Comparison of ENCODE assay signal across 8 mouse cellular contexts in the genomic region with DNA sequence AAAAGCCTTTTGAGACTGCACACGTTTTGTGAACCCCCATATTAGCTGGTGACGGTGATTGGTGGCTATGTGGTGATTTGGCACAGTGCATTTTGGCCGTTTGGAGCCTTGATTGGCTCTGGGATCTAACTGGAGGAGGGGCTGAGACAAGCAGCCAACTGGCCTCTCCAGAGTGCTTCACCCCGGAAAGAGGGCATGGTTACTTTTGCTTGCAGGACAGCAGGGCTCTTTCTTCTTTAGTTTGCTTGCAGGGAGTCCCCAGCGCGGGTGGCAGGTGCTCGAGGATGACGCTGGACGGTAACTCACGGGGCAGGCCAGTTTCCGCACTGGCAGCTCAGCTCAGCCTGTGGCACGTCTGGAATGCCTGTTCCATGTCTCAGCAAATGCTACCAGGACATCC. TPM values are rescaled to one million over a fixed set of nuclear protein-coding genes. Genes with fewer than 3 reads are reported as not detected.
DNase-seq lines count a peak whose midpoint lies in the region; ATAC-seq and TF ChIP-seq lines count a peak whose summit lies in the region.

No protein-coding gene starts in this region.

- TF ChIP-seq POLR2A in olfactory bulb, adult 2 months (IDR thresholded peaks at IDR 0.05; ENCODE audit: insufficient read depth, low read depth, low read length), result no peak

- H3K4me3 ChIP-seq in forebrain, embryonic 13.5 days, result no peak overlapping the region
- 0 out of 2 replicates have a peak overlapping the region, but pooled peaks have one; percentile 12 for H3K4me3 ChIP-seq in limb, embryonic 10.5 days
- no peak overlapping the region for H3K4me3 ChIP-seq in olfactory bulb, adult 2 months (ENCODE audit: insufficient read depth, low read depth, low read length)
- no peak overlapping the region for H3K4me3 ChIP-seq in left cerebral cortex, adult 2 months

- peak overlapping the region; percentile 32 for H3K27ac ChIP-seq in forebrain, embryonic 13.5 days
- H3K27ac ChIP-seq in limb, embryonic 10.5 days, result peak overlapping the region; percentile 80
- H3K27ac ChIP-seq in olfactory bulb, adult 2 months (ENCODE audit: insufficient read depth, low read depth, low read length), result 0 out of 2 replicates have a peak overlapping the region, but pooled peaks have one; percentile 16
- H3K27ac ChIP-seq in left cerebral cortex, adult 2 months, result no peak overlapping the region

- peaks cover 38% of the 10 kb centered on the region for H3K4me1 ChIP-seq in forebrain, embryonic 13.5 days
- H3K4me1 ChIP-seq in limb, embryonic 10.5 days, result peaks cover 60% of the 10 kb centered on the region
- peaks cover 62% of the 10 kb centered on the region for H3K4me1 ChIP-seq in olfactory bulb, adult 2 months (ENCODE audit: control insufficient read depth, insufficient read depth, low read length)

- intact Hi-C loops in left cerebral cortex, adult 2 months (cut with DNase I), result no loop called here
- intact Hi-C loops in heart, postnatal 14 days (cut with DNase I), result loop anchor here (5.0 kb wide), 3 partner anchors 60 to 95 kb away; no protein-coding TSS in a partner anchor

- WGBS in forebrain, embryonic 13.5 days, result 14% methylated on average over 12 of the region's 12 CpGs
- 41% methylated on average over 12 of the region's 12 CpGs for WGBS in limb, embryonic 10.5 days
- WGBS in olfactory bulb, adult 2 months, result 20% methylated on average over 12 of the region's 12 CpGs

- H3K27me3 ChIP-seq in forebrain, embryonic 13.5 days, result no peaks in the 10 kb centered on the region; the same call in 1 of the 2 replicates
- H3K27me3 ChIP-seq in limb, embryonic 10.5 days (ENCODE audit: low read depth, poor library complexity, severe bottlenecking), result peaks cover 74% of the 10 kb centered on the region

- TF ChIP-seq CTCF in olfactory bulb, adult 2 months (IDR thresholded peaks at IDR 0.05; ENCODE audit: insufficient read depth, low read depth, low read length), result 0 out of 2 replicates have a peak, but pooled peaks have one; percentile 5
- no peak for TF ChIP-seq CTCF in left cerebral cortex, adult 2 months (IDR thresholded peaks at IDR 0.05)

- ATAC-seq in forebrain, embryonic 13.5 days, result 0 out of 2 replicates have a peak, but pooled peaks have one; percentile 41

- DNase-seq in lung, adult 18-20 months, result peak; percentile 34 to 54
- no peak for DNase-seq in lung, postnatal 14 days
- no peak for DNase-seq in limb, embryonic 10.5 days (ENCODE audit: low spot score)
- DNase-seq in left cerebral cortex, adult 2 months (ENCODE audit: extremely low spot score in 1 of 2, low spot score in 2 of 2), result no peak
- no peak for DNase-seq in ovary, postnatal 36 days (ENCODE audit: low spot score)
- DNase-seq in heart, postnatal 14 days, result no peak

- no peaks in the 10 kb centered on the region for H3K36me3 ChIP-seq in forebrain, embryonic 13.5 days (ENCODE audit: poor library complexity, severe bottlenecking)
- no peaks in the 10 kb centered on the region for H3K36me3 ChIP-seq in limb, embryonic 10.5 days

- H3K4me2 ChIP-seq in forebrain, embryonic 13.5 days, result peak overlapping the region; percentile 38

- H3K9ac ChIP-seq in forebrain, embryonic 13.5 days, result peak overlapping the region; percentile 26; the same call in 1 of the 2 replicates

- H3K9me3 ChIP-seq in forebrain, embryonic 13.5 days (replicated peaks), result no peaks in the 10 kb centered on the region
- no peaks in the 10 kb centered on the region for H3K9me3 ChIP-seq in limb, embryonic 10.5 days (replicated peaks)

RNA-seq across cellular contexts. Expression of gene Cbx4, which starts 41.1 kb away (rescaled TPM):
- polyA plus RNA-seq in forebrain, embryonic 13.5 days (2015; fragmentation: Nextera tagmentation; extraction: Ambion mirVana), result 10.2 and 11.5 TPM in 2 replicates
- polyA plus RNA-seq in limb, embryonic 10.5 days (2016; fragmentation: Nextera tagmentation; extraction: Ambion mirVana), result 4.3 and 7.1 TPM in 2 replicates
- not detected in 2 replicates for polyA plus RNA-seq in olfactory bulb, adult 2 months (2012; ENCODE audit: insufficient read depth, insufficient read length, low replicate concordance, missing spikeins)
- total RNA-seq in left cerebral cortex, adult 2 months (2021), result 10 to 100 TPM; 51.4 to 54.3 TPM
- total RNA-seq in heart, postnatal 14 days (2021), result 10 to 100 TPM; 15.2 to 17.8 TPM

Comparison
In these comparisons a context has a peak if more than half of its experiments do, and no peak if none do; other contexts are left out.
1. DNase-seq: peak in lung, adult 18-20 months (2 of 2); none in lung, postnatal 14 days (single experiment), limb, embryonic 10.5 days (single experiment), left cerebral cortex, adult 2 months (0 of 2), ovary, postnatal 36 days (single experiment) and heart, postnatal 14 days (0 of 2).